Comparison of ENCODE assay signal across 11 mouse cellular contexts in the genomic region with DNA sequence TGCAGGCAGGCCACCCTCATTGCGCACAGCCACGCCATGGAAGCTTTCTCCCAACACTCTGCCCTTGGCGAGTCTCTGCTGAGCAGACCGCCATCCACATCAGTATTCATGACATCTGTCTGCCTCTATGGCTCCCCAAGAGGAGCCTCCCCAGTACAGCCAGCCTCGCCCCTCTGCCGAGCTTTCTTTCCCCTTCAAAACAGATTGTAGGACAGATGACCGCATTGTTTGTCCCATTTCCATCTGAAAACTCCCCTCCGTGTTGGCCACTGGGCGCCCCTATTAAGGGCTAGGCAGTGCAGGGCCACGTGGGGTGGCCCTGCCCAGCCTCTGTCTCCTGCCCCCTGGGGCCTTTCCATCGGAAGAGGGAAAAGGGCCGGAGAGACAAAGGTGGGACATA. TPM values are rescaled to one million over a fixed set of nuclear protein-coding genes. Genes with fewer than 3 reads are reported as not detected.
A peak's percentile ranks its signal among the peaks of the same experiment; 100 is the strongest.
DNase-seq lines count a peak whose midpoint lies in the region; ATAC-seq and TF ChIP-seq lines count a peak whose summit lies in the region.
"Had no signal": no experiment of that assay in that cellular context is flagged by ENCODE, and none has a peak within 500 bp of the region (broad histone marks: within the 10 kb centered on the region; RNA-seq: fewer than 3 reads in every experiment).

No protein-coding gene starts in this region.

- peak overlapping the region; percentile 28 for H3K9ac ChIP-seq in embryonic facial prominence, embryonic 11.5 days (replicated peaks; ENCODE audit: low read length)
- H3K9ac ChIP-seq in hindbrain, postnatal 0 days (replicated peaks; ENCODE audit: low read length) = no peak overlapping the region

- DNase-seq in layer of hippocampus, adult 2 months (ENCODE audit: low spot score in 2 of 2) = no peak
- DNase-seq in layer of hippocampus, adult 9-10 months (ENCODE audit: low spot score) = no peak
- peak; percentile 30 for DNase-seq in embryonic facial prominence, embryonic 11.5 days (ENCODE audit: low spot score)
- DNase-seq in hindbrain, postnatal 0 days (ENCODE audit: low spot score) = peak; percentile 71
- peak; percentile 95 for DNase-seq in retina, postnatal 1 day
- no peak for DNase-seq in cerebellum, adult 2 months
- DNase-seq in frontal cortex, postnatal 10 days (ENCODE audit: low spot score in 2 of 2) = no peak
- DNase-seq: cerebellum, adult 11-12 months; gastrocnemius, postnatal 10 days; right cerebral cortex, postnatal 4 days had no signal

- H3K4me1 ChIP-seq in embryonic facial prominence, embryonic 11.5 days (ENCODE audit: control insufficient read depth, insufficient read depth, low read length) = no peaks in the 10 kb centered on the region; the same call in 1 of the 2 replicates
- H3K4me1 ChIP-seq in hindbrain, postnatal 0 days (ENCODE audit: insufficient read depth, low read length) = peaks cover 7% of the 10 kb centered on the region
- no peaks in the 10 kb centered on the region; the same call in 1 of the 2 replicates for H3K4me1 ChIP-seq in cerebellum, adult 2 months (ENCODE audit: control insufficient read depth, insufficient read depth, low read length)

- H3K27ac ChIP-seq in layer of hippocampus, adult 2 months = no peak overlapping the region
- no peak overlapping the region for H3K27ac ChIP-seq in embryonic facial prominence, embryonic 11.5 days (replicated peaks; ENCODE audit: low read depth, low read length)
- H3K27ac ChIP-seq in hindbrain, postnatal 0 days = peak overlapping the region; percentile 59; the same call in 1 of the 2 replicates
- H3K27ac ChIP-seq in cerebellum, adult 2 months (ENCODE audit: insufficient read depth, low read length) = no peak overlapping the region

- TF ChIP-seq CTCF in layer of hippocampus, adult 2 months (conservative IDR thresholded peaks at IDR 0.05) = peak; percentile 37; the same call in 1 of the 2 replicates
- TF ChIP-seq CTCF in hindbrain, postnatal 0 days (IDR thresholded peaks at IDR 0.05; ENCODE audit: low read depth) = peak; percentile 40
- no peak for TF ChIP-seq CTCF in cerebellum, adult 2 months (IDR thresholded peaks at IDR 0.05; ENCODE audit: borderline replicate concordance, insufficient read depth, low read depth, low read length)

- ATAC-seq in embryonic facial prominence, embryonic 11.5 days (replicated peaks; ENCODE audit: insufficient number of reproducible peaks, low FRiP score, low TSS enrichment, low read depth) = peak; percentile 68; the same call in 1 of the 2 replicates
- ATAC-seq in hindbrain, postnatal 0 days = peak; percentile 86
- no peak for ATAC-seq in cerebellum, adult (ENCODE audit: insufficient number of reproducible peaks, low FRiP score, low TSS enrichment)

- TF ChIP-seq POLR2A in cerebellum, adult 2 months (IDR thresholded peaks at IDR 0.05; ENCODE audit: borderline replicate concordance, insufficient read depth, low read length) = no peak

- H3K4me2 ChIP-seq in embryonic facial prominence, embryonic 11.5 days (ENCODE audit: low read depth, low read length) = no peak overlapping the region
- H3K4me2 ChIP-seq in hindbrain, postnatal 0 days (ENCODE audit: low read depth, low read length) = peak overlapping the region; percentile 27

- no peaks in the 10 kb centered on the region for H3K9me3 ChIP-seq in embryonic facial prominence, embryonic 11.5 days (replicated peaks; ENCODE audit: control insufficient read depth, low read length)
- H3K9me3 ChIP-seq in hindbrain, postnatal 0 days (ENCODE audit: low read length) = no peaks in the 10 kb centered on the region

- H3K36me3 ChIP-seq in embryonic facial prominence, embryonic 11.5 days (replicated peaks; ENCODE audit: control insufficient read depth, insufficient read depth, low read depth, low read length) = no peaks in the 10 kb centered on the region
- no peaks in the 10 kb centered on the region for H3K36me3 ChIP-seq in hindbrain, postnatal 0 days (ENCODE audit: insufficient read depth, low read length)

- WGBS in embryonic facial prominence, embryonic 11.5 days = 13% methylated on average over 12 of the region's 12 CpGs
- WGBS in hindbrain, postnatal 0 days = 5% methylated on average over 12 of the region's 12 CpGs
- 27% methylated on average over 12 of the region's 12 CpGs for WGBS in cerebellum, adult 2 months

- no peaks in the 10 kb centered on the region for H3K27me3 ChIP-seq in embryonic facial prominence, embryonic 11.5 days (ENCODE audit: control insufficient read depth, insufficient read depth, low read length)
- no peaks in the 10 kb centered on the region for H3K27me3 ChIP-seq in hindbrain, postnatal 0 days (ENCODE audit: insufficient read depth, low read length)
- H3K27me3 ChIP-seq in cerebellum, adult 2 months (ENCODE audit: control insufficient read depth, insufficient read depth, low read length) = no peaks in the 10 kb centered on the region

- no peak overlapping the region for H3K4me3 ChIP-seq in layer of hippocampus, adult 2 months
- no peak overlapping the region for H3K4me3 ChIP-seq in embryonic facial prominence, embryonic 11.5 days (ENCODE audit: low read depth, low read length)
- H3K4me3 ChIP-seq in hindbrain, postnatal 0 days (ENCODE audit: low read length) = no peak overlapping the region
- H3K4me3 ChIP-seq in cerebellum, adult 2 months (replicated peaks; ENCODE audit: insufficient read depth, low read depth, low read length) = no peak overlapping the region

RNA-seq across cellular contexts. Expression of gene 1810010D01Rik, which starts 34.8 kb away (rescaled TPM):
- total RNA-seq in layer of hippocampus, adult 2 months (2021) = 1 to 10 TPM in 1 of 2 experiments, under 1 TPM in 1; 0.42 to 1.6 TPM
- 0.84 TPM in 1 of 2 replicates, not detected in the other for polyA plus RNA-seq in embryonic facial prominence, embryonic 11.5 days (2014; fragmentation: Nextera tagmentation; extraction: Ambion mirVana)
- 1.6 TPM in 1 of 2 replicates, not detected in the other for total RNA-seq in hindbrain, postnatal 0 days (2014; rRNA removed)
- 0.20 TPM in 1 of 2 replicates, not detected in the other for polyA plus RNA-seq in hindbrain, postnatal 0 days (2015; fragmentation: Nextera tagmentation; extraction: Ambion mirVana)
- polyA plus RNA-seq in cerebellum, adult 2 months (2012; rRNA removed) = 11.3 and 13.6 TPM in 2 replicates

Comparison
In these comparisons a context has a peak if more than half of its experiments do, and no peak if none do; other contexts are left out.
1. DNase-seq: peak in embryonic facial prominence, embryonic 11.5 days (single experiment), hindbrain, postnatal 0 days (single experiment) and retina, postnatal 1 day (single experiment); none in layer of hippocampus, adult 2 months (0 of 2), layer of hippocampus, adult 9-10 months (single experiment), cerebellum, adult 2 months (0 of 2) and frontal cortex, postnatal 10 days (0 of 2).